Mouse (Mus musculus) heart, adult 18-20 months (tissue): Measurements from ENCODE around the gene Arap1. TPM values are rescaled to one million over a fixed set of nuclear protein-coding genes. Genes with fewer than 3 reads are reported as not detected.

Experiments used
- DNase-seq, 2 experiments: peaks; one replicate each; pipeline ENCODE4 v3.0.0; 2021 to 2022; ENCODE audit warnings: mixed read lengths in 1 of 2
- total RNA-seq, 2 experiments: library from RNA; stranded (reverse); gene quantifications; 2 replicates each; pipeline ENCODE4 v1.2.3; 2021

Arap1 gene
- total RNA-seq, 2 experiments from 2014 or later = 31.3 to 35.1 TPM

GRCm38 (mm10) chr7:101362791-101363191, 14.9 kb downstream of the Arap1 start:
- peak in 1 of 2 experiments; percentile 58 for DNase-seq

GRCm38 (mm10) chr7:101363914-101364313, 16.0 kb downstream of the Arap1 start:
- no peak for DNase-seq

GRCm38 (mm10) chr7:101367901-101368852, 20.3 kb downstream of the Arap1 start:
- no peak for DNase-seq

GRCm38 (mm10) chr7:101369666-101370065, 21.8 kb downstream of the Arap1 start:
- no peak for DNase-seq

GRCm38 (mm10) chr7:101373082-101373481, 25.2 kb downstream of the Arap1 start:
- DNase-seq = no peak

- peak; percentile 37 to 62 for DNase-seq
Measured at GRCm38 (mm10) chr7:101374155-101374554, 26.3 kb downstream of the Arap1 start.

- DNase-seq = no peak
Measured at GRCm38 (mm10) chr7:101376701-101377340, 29.0 kb downstream of the Arap1 start.

GRCm38 (mm10) chr7:101377741-101378262, 29.9 kb downstream of the Arap1 start:
- DNase-seq = peak; percentile 88 to 91

GRCm38 (mm10) chr7:101378285-101378684, 30.4 kb downstream of the Arap1 start:
- DNase-seq = peak in 1 of 2 experiments; percentile 54

GRCm38 (mm10) chr7:101378796-101379465, 31.1 kb downstream of the Arap1 start:
- peak in 1 of 2 experiments; percentile 43 for DNase-seq

- DNase-seq = peak in 1 of 2 experiments; percentile 55
Measured at GRCm38 (mm10) chr7:101379732-101380131, 31.9 kb downstream of the Arap1 start.

- DNase-seq = no peak
Measured at GRCm38 (mm10) chr7:101381512-101381911, 33.6 kb downstream of the Arap1 start.

- DNase-seq = peak; percentile 60 to 78
Measured at GRCm38 (mm10) chr7:101382378-101382777, 34.5 kb downstream of the Arap1 start.

GRCm38 (mm10) chr7:101383756-101384155, 35.9 kb downstream of the Arap1 start:
- DNase-seq = peak; percentile 39 to 75

GRCm38 (mm10) chr7:101384931-101385330, 37.1 kb downstream of the Arap1 start:
- peak in 1 of 2 experiments; percentile 25 for DNase-seq

- DNase-seq = peak; percentile 46 to 61
Measured at GRCm38 (mm10) chr7:101385331-101385733, 37.5 kb downstream of the Arap1 start.

GRCm38 (mm10) chr7:101385866-101386452, 38.1 kb downstream of the Arap1 start:
- DNase-seq = no peak

- no peak for DNase-seq
Measured at GRCm38 (mm10) chr7:101389256-101389655, 41.4 kb downstream of the Arap1 start.

- DNase-seq = no peak
Measured at GRCm38 (mm10) chr7:101391909-101392479, 44.1 kb downstream of the Arap1 start.

GRCm38 (mm10) chr7:101393015-101393414, 45.1 kb downstream of the Arap1 start:
- no peak for DNase-seq
